17 mouse cellular contexts compared by ENCODE assay signal in genomic region chr1:152217404-152217803, GRCm38 (mm10).
DNase-seq lines count a peak whose midpoint lies in the region; ATAC-seq and TF ChIP-seq lines count a peak whose summit lies in the region.
"Had no signal": no experiment of that assay in that cellular context is flagged by ENCODE, and none has a peak within 500 bp of the region (broad histone marks: within the 10 kb centered on the region; RNA-seq: fewer than 3 reads in every experiment).

No protein-coding gene starts in this region.

- no peaks in the 10 kb centered on the region for H3K36me3 ChIP-seq in forebrain, embryonic 14.5 days (ENCODE audit: control insufficient read depth, insufficient read depth, low read length)
- no peaks in the 10 kb centered on the region for H3K36me3 ChIP-seq in forebrain, embryonic 10.5 days (replicated peaks)
- H3K36me3 ChIP-seq in kidney, postnatal 0 days (ENCODE audit: insufficient read depth, low read length): no peaks in the 10 kb centered on the region
- no peaks in the 10 kb centered on the region for H3K36me3 ChIP-seq in lung, embryonic 16.5 days (ENCODE audit: control insufficient read depth, insufficient read depth, low read length)
- H3K36me3 ChIP-seq: limb, embryonic 15.5 days had no signal

- 0 out of 2 replicates have a peak, but pooled peaks cover 2% of the 10 kb centered on the region for H3K4me1 ChIP-seq in forebrain, embryonic 14.5 days (ENCODE audit: control insufficient read depth, insufficient read depth, low read length)
- H3K4me1 ChIP-seq in forebrain, embryonic 10.5 days: no peaks in the 10 kb centered on the region
- no peaks in the 10 kb centered on the region for H3K4me1 ChIP-seq in kidney, postnatal 0 days (replicated peaks; ENCODE audit: insufficient read depth, low read length)
- H3K4me1 ChIP-seq in lung, embryonic 16.5 days (replicated peaks; ENCODE audit: control insufficient read depth, insufficient read depth, low read length): peaks cover 5% of the 10 kb centered on the region; the same call in 1 of the 2 replicates

- no peak overlapping the region for H3K4me2 ChIP-seq in forebrain, embryonic 14.5 days (ENCODE audit: low read length)
- H3K4me2 ChIP-seq in kidney, postnatal 0 days (ENCODE audit: low read length): no peak overlapping the region
- no peak overlapping the region for H3K4me2 ChIP-seq in lung, embryonic 16.5 days (ENCODE audit: low read depth, low read length)
- H3K4me2 ChIP-seq: limb, embryonic 15.5 days had no signal

- no peaks in the 10 kb centered on the region for H3K27me3 ChIP-seq in forebrain, embryonic 14.5 days (replicated peaks; ENCODE audit: control insufficient read depth, insufficient read depth, low read length)
- no peaks in the 10 kb centered on the region for H3K27me3 ChIP-seq in forebrain, embryonic 10.5 days (ENCODE audit: poor library complexity, severe bottlenecking)
- no peaks in the 10 kb centered on the region for H3K27me3 ChIP-seq in kidney, postnatal 0 days (ENCODE audit: insufficient read depth, low read length)
- no peaks in the 10 kb centered on the region for H3K27me3 ChIP-seq in lung, embryonic 16.5 days (ENCODE audit: control insufficient read depth, insufficient read depth, low read depth, low read length)
- H3K27me3 ChIP-seq: limb, embryonic 15.5 days had no signal

- no peak overlapping the region for H3K9ac ChIP-seq in forebrain, embryonic 14.5 days (ENCODE audit: low read length)
- H3K9ac ChIP-seq in kidney, postnatal 0 days (ENCODE audit: low read depth, low read length): no peak overlapping the region
- H3K9ac ChIP-seq in lung, embryonic 16.5 days (ENCODE audit: low read length): no peak overlapping the region
- H3K9ac ChIP-seq: limb, embryonic 15.5 days had no signal

- TF ChIP-seq CTCF in kidney, postnatal 0 days (IDR thresholded peaks at IDR 0.05; ENCODE audit: low read depth): no peak

- no peak overlapping the region for H3K27ac ChIP-seq in forebrain, embryonic 14.5 days (ENCODE audit: low read depth, low read length)
- no peak overlapping the region for H3K27ac ChIP-seq in forebrain, embryonic 10.5 days
- H3K27ac ChIP-seq in kidney, postnatal 0 days: no peak overlapping the region
- H3K27ac ChIP-seq in lung, embryonic 16.5 days (ENCODE audit: low read length): no peak overlapping the region
- H3K27ac ChIP-seq: layer of hippocampus, adult 2 months; left cerebral cortex, adult 2 months; limb, embryonic 15.5 days had no signal

- no peaks in the 10 kb centered on the region for H3K9me3 ChIP-seq in forebrain, embryonic 14.5 days (replicated peaks; ENCODE audit: control insufficient read depth, low read length)
- H3K9me3 ChIP-seq in forebrain, embryonic 10.5 days: no peaks in the 10 kb centered on the region
- no peaks in the 10 kb centered on the region for H3K9me3 ChIP-seq in kidney, postnatal 0 days (replicated peaks; ENCODE audit: low read length)
- no peaks in the 10 kb centered on the region for H3K9me3 ChIP-seq in lung, embryonic 16.5 days (ENCODE audit: control insufficient read depth, low read length)
- H3K9me3 ChIP-seq: limb, embryonic 15.5 days had no signal

- H3K4me3 ChIP-seq in forebrain, embryonic 14.5 days (ENCODE audit: low read depth, low read length): no peak overlapping the region
- H3K4me3 ChIP-seq in forebrain, embryonic 10.5 days: no peak overlapping the region
- H3K4me3 ChIP-seq in kidney, postnatal 0 days (replicated peaks; ENCODE audit: low read depth, low read length): no peak overlapping the region
- no peak overlapping the region for H3K4me3 ChIP-seq in lung, embryonic 16.5 days (ENCODE audit: low read length)
- H3K4me3 ChIP-seq: layer of hippocampus, adult 2 months; left cerebral cortex, adult 2 months; limb, embryonic 15.5 days had no signal

- no peak for ATAC-seq in forebrain, embryonic 14.5 days
- no peak for ATAC-seq in kidney, postnatal 0 days (replicated peaks; ENCODE audit: low FRiP score, low read depth)
- peak; percentile 89 for ATAC-seq in lung, embryonic 16.5 days (ENCODE audit: low read depth)
- ATAC-seq: CD4-positive, CD25-positive, alpha-beta regulatory T cell, adult 4 months; forebrain, embryonic 16.5 days; inflammation-experienced regulatory T-cells, adult 6 months had no signal

- WGBS in forebrain, embryonic 14.5 days: 71% methylated on average over 4 of the region's 4 CpGs
- WGBS in forebrain, embryonic 10.5 days: 90% methylated on average over 4 of the region's 4 CpGs
- whole genome bisulfite sequencing in kidney, postnatal 0 days: 37% methylated on average over 4 of the region's 4 CpGs
- 25% methylated on average over 4 of the region's 4 CpGs for WGBS in lung, embryonic 16.5 days

- peak; percentile 62 for DNase-seq in forebrain, embryonic 14.5 days (ENCODE audit: low spot score)
- DNase-seq in forebrain, embryonic 10.5 days (ENCODE audit: extremely low spot score, low spot score): no peak
- peak; percentile 44 for DNase-seq in kidney, postnatal 0 days (ENCODE audit: low spot score)
- no peak for DNase-seq in kidney, adult 11 months
- DNase-seq in NIH3T3 (ENCODE audit: low read depth): peak; percentile 24
- DNase-seq in cerebellum, postnatal 4 days (ENCODE audit: low spot score in 2 of 2): no peak
- DNase-seq in gastrocnemius, postnatal 25 days: no peak
- DNase-seq: heart, postnatal 10 days; retina, postnatal 1 day; thymus, postnatal 14 days had no signal

Comparison
In these comparisons a context has a peak if more than half of its experiments do, and no peak if none do; other contexts are left out.
1. DNase-seq: peak in forebrain, embryonic 14.5 days (single experiment), kidney, postnatal 0 days (single experiment) and NIH3T3 (single experiment); none in forebrain, embryonic 10.5 days (single experiment), kidney, adult 11 months (single experiment), cerebellum, postnatal 4 days (0 of 2) and gastrocnemius, postnatal 25 days (single experiment).